Mouse (Mus musculus) E14TG2a.4 (cell line): ENCODE results near the gene Dpp6.

Source experiments
- CTCF ChIP-seq: conservative IDR thresholded peaks from 2 replicates; pipeline ENCODE4 v1.5.1; 2014; ENCODE audit warnings: low read length
- NANOG ChIP-seq: IDR thresholded peaks from 2 replicates; pipeline ENCODE4 v1.6.1; 2014; ENCODE audit warnings: borderline replicate concordance, low read length, mixed read lengths
- POU5F1 ChIP-seq: IDR thresholded peaks from 2 replicates; pipeline ENCODE4 v1.6.1; 2014; ENCODE audit warnings: low read length, borderline replicate concordance

- TF ChIP-seq CTCF (no peak), POU5F1 (no peak), NANOG (no peak)
Measured at GRCm38 (mm10) chr5:27060114-27060513, 243.1 kb downstream of the Dpp6 start.
